Mouse (Mus musculus) limb, embryonic 13.5 days (tissue): Measurements from ENCODE around the gene Pnpla3. TPM values are rescaled to one million over a fixed set of nuclear protein-coding genes. Genes with fewer than 3 reads are reported as not detected.
"Not testable (repeated sequence)": the region's sequence is repeated elsewhere in the genome, so short reads cannot be mapped to it uniquely, and the experiment has no call there.

ENCODE experiments used
- ATAC-seq: fragments of 200-750 bp; cut with Nextera tagmentation; 2 replicates; pipeline ENCODE4 v1.8.0; 2017; ENCODE audit warnings: low read depth, moderate number of reproducible peaks, moderate TSS enrichment; ENCODE audit not compliant: low FRiP score
- H3K27ac ChIP-seq: fragments of 300-500 bp; sonication (generic); 2 replicates; pipeline ENCODE4 v1.5.1; 2015; ENCODE audit warnings: inconsistent platforms, mild to moderate bottlenecking, moderate library complexity
- H3K27me3 ChIP-seq: fragments of 300-500 bp; sonication (generic); 2 replicates; pipeline ENCODE4 v1.6.1; 2015; ENCODE audit warnings: mild to moderate bottlenecking, inconsistent platforms
- H3K36me3 ChIP-seq: fragments of 300-500 bp; sonication (generic); 2 replicates; pipeline ENCODE4 v1.6.1; 2015; ENCODE audit warnings: inconsistent platforms, mild to moderate bottlenecking, moderate library complexity
- H3K4me1 ChIP-seq: fragments of 300-500 bp; sonication (generic); 2 replicates; pipeline ENCODE4 v1.6.1; 2015; ENCODE audit warnings: inconsistent platforms
- H3K4me2 ChIP-seq: fragments of 300-500 bp; sonication (generic); replicated peaks from 2 replicates; pipeline ENCODE4 v1.6.1; 2015; ENCODE audit warnings: inconsistent platforms, mild to moderate bottlenecking, moderate library complexity
- H3K4me3 ChIP-seq: fragments of 300-500 bp; sonication (generic); 2 replicates; pipeline ENCODE4 v1.5.1; 2015; ENCODE audit warnings: moderate library complexity, mild to moderate bottlenecking, inconsistent platforms
- H3K9ac ChIP-seq: fragments of 300-500 bp; sonication (generic); 2 replicates; pipeline ENCODE4 v1.6.1; 2015; ENCODE audit warnings: mild to moderate bottlenecking, inconsistent platforms
- H3K9me3 ChIP-seq: fragments of 300-500 bp; sonication (generic); 2 replicates; pipeline ENCODE4 v1.6.1; 2016; ENCODE audit warnings: inconsistent platforms
- WGBS: fragments of 180-500 bp; shearing (Covaris S2); methylation state at CpG from one replicate; pipeline ENCODE4 v1.1.7; 2015; 5-methylcytosine and 5-hydroxymethylcytosine counted together
- polyA plus RNA-seq: library from polyadenylated mRNA; unstranded; fragments of >200 nt; fragmentation: Nextera tagmentation; extraction: Ambion mirVana; gene quantifications from 2 replicates; pipeline ENCODE4 v1.2.1, GENCODE M21; 2015

Gene Pnpla3
- polyA plus RNA-seq, 1 experiment from 2014 or later, result 0.59 TPM

GRCm38 (mm10) chr15:84139592-84140005 lies 28.0 kb upstream of the Pnpla3 start:
- H3K4me3 ChIP-seq, result no peak overlapping the region
- H3K27me3 ChIP-seq, result no peaks in the 10 kb centered on the region
- H3K36me3 ChIP-seq, result no peaks in the 10 kb centered on the region
- no peaks in the 10 kb centered on the region for H3K4me1 ChIP-seq
- H3K27ac ChIP-seq, result no peak overlapping the region
- no peaks in the 10 kb centered on the region for H3K9me3 ChIP-seq
- H3K4me2 ChIP-seq, result no peak overlapping the region
- H3K9ac ChIP-seq, result no peak overlapping the region
- ATAC-seq, result no peak
- 73% methylated on average over 5 of the region's 5 CpGs for WGBS

- no peaks in the 10 kb centered on the region for H3K4me1 ChIP-seq
- no peak overlapping the region for H3K4me2 ChIP-seq
- no peak overlapping the region for H3K9ac ChIP-seq
- H3K4me3 ChIP-seq, result no peak overlapping the region
- no peaks in the 10 kb centered on the region for H3K27me3 ChIP-seq
- no peak overlapping the region for H3K27ac ChIP-seq
- no peak for ATAC-seq
- WGBS, result 53% methylated on average over 3 of the region's 3 CpGs
- H3K9me3 ChIP-seq, result no peaks in the 10 kb centered on the region
- no peaks in the 10 kb centered on the region for H3K36me3 ChIP-seq
Observed at GRCm38 (mm10) chr15:84140109-84140508, 27.5 kb upstream of the Pnpla3 start.

- Histone ChIP-seq H3K4me1 (no peaks in the 10 kb centered on the region), H3K4me3 (no peak overlapping the region), H3K36me3 (no peaks in the 10 kb centered on the region), H3K27me3 (no peaks in the 10 kb centered on the region), H3K27ac (no peak overlapping the region), H3K9me3 (no peaks in the 10 kb centered on the region), H3K4me2 (no peak overlapping the region), H3K9ac (no peak overlapping the region)
- ATAC-seq, result no peak
- 71% methylated on average over 5 of the region's 5 CpGs for WGBS
Observed at GRCm38 (mm10) chr15:84140929-84141328, 26.7 kb upstream of the Pnpla3 start.

GRCm38 (mm10) chr15:84156158-84156557 lies 11.5 kb upstream of the Pnpla3 start:
- WGBS, result 77% methylated on average over 2 of the region's 2 CpGs
- H3K4me2 ChIP-seq, result no peak overlapping the region
- no peaks in the 10 kb centered on the region for H3K27me3 ChIP-seq
- no peaks in the 10 kb centered on the region for H3K4me1 ChIP-seq
- H3K36me3 ChIP-seq, result no peaks in the 10 kb centered on the region
- no peak overlapping the region for H3K9ac ChIP-seq
- H3K9me3 ChIP-seq, result no peaks in the 10 kb centered on the region
- no peak for ATAC-seq
- no peak overlapping the region for H3K27ac ChIP-seq
- no peak overlapping the region for H3K4me3 ChIP-seq

- 64% methylated on average over 6 of the region's 6 CpGs for WGBS
- not testable (repeated sequence) for H3K4me1 ChIP-seq
Observed at GRCm38 (mm10) chr15:84157530-84157929, 10.1 kb upstream of the Pnpla3 start.

GRCm38 (mm10) chr15:84161871-84162270 lies 5.8 kb upstream of the Pnpla3 start:
- Histone ChIP-seq H3K4me2 (no peak overlapping the region), H3K27me3 (no peaks in the 10 kb centered on the region), H3K4me3 (no peak overlapping the region), H3K9ac (no peak overlapping the region), H3K36me3 (no peaks in the 10 kb centered on the region), H3K27ac (no peak overlapping the region), H3K4me1 (no peaks in the 10 kb centered on the region), H3K9me3 (no peaks in the 10 kb centered on the region)
- no peak for ATAC-seq
- WGBS, result 71% methylated on average over 6 of the region's 6 CpGs

More at GRCm38 (mm10) chr15:84157530-84157929, 10.1 kb upstream of the Pnpla3 start:
- H3K27ac ChIP-seq, H3K36me3 ChIP-seq, H3K9ac ChIP-seq, H3K4me3 ChIP-seq, H3K4me2 ChIP-seq, ATAC-seq, H3K27me3 ChIP-seq, H3K9me3 ChIP-seq: not testable (repeated sequence)

GRCm38 (mm10) chr15:84166818-84167217 lies 819 bp upstream of the Pnpla3 start:
- Histone ChIP-seq H3K4me3 (no peak overlapping the region), H3K9me3 (no peaks in the 10 kb centered on the region), H3K9ac (no peak overlapping the region), H3K4me1 (peaks cover 14% of the 10 kb centered on the region), H3K27me3 (peaks cover 24% of the 10 kb centered on the region), H3K27ac (no peak overlapping the region), H3K36me3 (no peaks in the 10 kb centered on the region), H3K4me2 (no peak overlapping the region)
- 73% methylated on average over 6 of the region's 6 CpGs for WGBS
- no peak for ATAC-seq

- Histone ChIP-seq H3K36me3 (no peaks in the 10 kb centered on the region), H3K4me2 (peak overlapping the region; percentile 96), H3K27ac (no peak overlapping the region), H3K4me3 (peak overlapping the region; percentile 50), H3K4me1 (peaks cover 14% of the 10 kb centered on the region), H3K9me3 (no peaks in the 10 kb centered on the region), H3K9ac (peak overlapping the region; percentile 66; the same call in 1 of the 2 replicates), H3K27me3 (peaks cover 24% of the 10 kb centered on the region)
- 1% methylated on average over 28 of the region's 28 CpGs for WGBS
- ATAC-seq, result peak; percentile 43
Observed at GRCm38 (mm10) chr15:84168170-84169161, 829 bp downstream of the Pnpla3 start.

- 54% methylated on average over 1 of the region's 1 CpGs for WGBS
- no peak for ATAC-seq
Observed at GRCm38 (mm10) chr15:84169511-84169910, 1.9 kb downstream of the Pnpla3 start.

GRCm38 (mm10) chr15:84171166-84171565 lies 3.5 kb downstream of the Pnpla3 start:
- Histone ChIP-seq H3K27me3 (peaks cover 24% of the 10 kb centered on the region), H3K4me2 (no peak overlapping the region), H3K9me3 (no peaks in the 10 kb centered on the region), H3K27ac (no peak overlapping the region), H3K9ac (no peak overlapping the region), H3K4me3 (no peak overlapping the region), H3K36me3 (no peaks in the 10 kb centered on the region), H3K4me1 (peaks cover 14% of the 10 kb centered on the region)
- ATAC-seq, result no peak
- WGBS, result 81% methylated on average over 7 of the region's 7 CpGs

More at GRCm38 (mm10) chr15:84169511-84169910, 1.9 kb downstream of the Pnpla3 start:
- Histone ChIP-seq H3K4me2 (no peak overlapping the region), H3K9me3 (no peaks in the 10 kb centered on the region), H3K27ac (no peak overlapping the region), H3K4me3 (no peak overlapping the region), H3K4me1 (peaks cover 14% of the 10 kb centered on the region), H3K27me3 (peaks cover 24% of the 10 kb centered on the region), H3K36me3 (no peaks in the 10 kb centered on the region), H3K9ac (no peak overlapping the region)

- no peak overlapping the region for H3K4me2 ChIP-seq
- no peaks in the 10 kb centered on the region for H3K36me3 ChIP-seq
- 94% methylated on average over 9 of the region's 9 CpGs for WGBS
- no peaks in the 10 kb centered on the region for H3K9me3 ChIP-seq
- no peak overlapping the region for H3K4me3 ChIP-seq
- no peak overlapping the region for H3K9ac ChIP-seq
- peaks cover 4% of the 10 kb centered on the region; the same call in 1 of the 2 replicates for H3K27me3 ChIP-seq
- H3K27ac ChIP-seq, result no peak overlapping the region
- no peak for ATAC-seq
- peaks cover 16% of the 10 kb centered on the region for H3K4me1 ChIP-seq
Observed at GRCm38 (mm10) chr15:84178733-84179132, 11.1 kb downstream of the Pnpla3 start.

GRCm38 (mm10) chr15:84182000-84182399 lies 14.4 kb downstream of the Pnpla3 start:
- Histone ChIP-seq H3K4me3 (no peak overlapping the region), H3K27me3 (peaks cover 4% of the 10 kb centered on the region; the same call in 1 of the 2 replicates), H3K27ac (no peak overlapping the region), H3K9me3 (no peaks in the 10 kb centered on the region), H3K9ac (no peak overlapping the region), H3K4me2 (no peak overlapping the region), H3K4me1 (peaks cover 21% of the 10 kb centered on the region), H3K36me3 (no peaks in the 10 kb centered on the region)
- 43% methylated on average over 6 of the region's 6 CpGs for WGBS
- ATAC-seq, result no peak
